Mouse (Mus musculus) fibroblast of lung, adult 2 months (primary cell): ENCODE data around the gene Tgm3.

Experiments used
- DNase-seq: peaks from one replicate; pipeline ENCODE4 v3.0.0-alpha.2; 2011; ENCODE audit warnings: low read depth

The Tgm3 gene

GRCm38 (mm10) chr2:130012026-130012425 lies at the start of gene Tgm3:
TSS of gene Tgm3 (plus strand) at chr2:130012349.
- no peak for DNase-seq

- no peak for DNase-seq
These were observed 31.5 kb upstream of the Tgm3 start for GRCm38 (mm10) chr2:129980608-129981007.

- DNase-seq, result no peak
These were observed 24.6 kb upstream of the Tgm3 start for GRCm38 (mm10) chr2:129987527-129988045.

- DNase-seq, result no peak
These were observed 22.5 kb upstream of the Tgm3 start for GRCm38 (mm10) chr2:129989646-129990045.

- no peak for DNase-seq
These were observed 17.7 kb upstream of the Tgm3 start for GRCm38 (mm10) chr2:129994468-129994867.

- no peak for DNase-seq
These were observed 13.7 kb upstream of the Tgm3 start for GRCm38 (mm10) chr2:129998476-129998875.

GRCm38 (mm10) chr2:129999296-129999695 lies 12.9 kb upstream of the Tgm3 start:
- DNase-seq, result no peak

GRCm38 (mm10) chr2:130000601-130001000 lies 11.5 kb upstream of the Tgm3 start:
- no peak for DNase-seq

GRCm38 (mm10) chr2:130004046-130004445 lies 8.1 kb upstream of the Tgm3 start:
- no peak for DNase-seq

GRCm38 (mm10) chr2:130009371-130009770 lies 2.8 kb upstream of the Tgm3 start:
- no peak for DNase-seq

GRCm38 (mm10) chr2:130013646-130014045 lies 1.5 kb downstream of the Tgm3 start:
- DNase-seq, result no peak

- DNase-seq, result no peak
These were observed 3.0 kb downstream of the Tgm3 start for GRCm38 (mm10) chr2:130015196-130015595.

- DNase-seq, result no peak
These were observed 5.9 kb downstream of the Tgm3 start for GRCm38 (mm10) chr2:130018084-130018483.

GRCm38 (mm10) chr2:130027890-130028289 lies 15.7 kb downstream of the Tgm3 start:
- DNase-seq, result no peak

GRCm38 (mm10) chr2:130029826-130030225 lies 17.7 kb downstream of the Tgm3 start:
- DNase-seq, result no peak

- DNase-seq, result no peak
These were observed 20.5 kb downstream of the Tgm3 start for GRCm38 (mm10) chr2:130032661-130033060.

GRCm38 (mm10) chr2:130036846-130037245 lies 24.7 kb downstream of the Tgm3 start:
- DNase-seq, result no peak

- DNase-seq, result no peak
These were observed 26.8 kb downstream of the Tgm3 start for GRCm38 (mm10) chr2:130038971-130039370.

- DNase-seq, result no peak
These were observed 28.2 kb downstream of the Tgm3 start for GRCm38 (mm10) chr2:130040190-130040886.

- DNase-seq, result no peak
These were observed 31.7 kb downstream of the Tgm3 start for GRCm38 (mm10) chr2:130043835-130044234.

GRCm38 (mm10) chr2:130047923-130048440 lies 35.8 kb downstream of the Tgm3 start:
- DNase-seq, result no peak

- no peak for DNase-seq
These were observed 36.6 kb downstream of the Tgm3 start for GRCm38 (mm10) chr2:130048792-130049191.

- DNase-seq, result peak; percentile 7
These were observed 46.0 kb downstream of the Tgm3 start for GRCm38 (mm10) chr2:130058149-130058548.

- DNase-seq, result peak; percentile 8
These were observed 56.1 kb downstream of the Tgm3 start for GRCm38 (mm10) chr2:130068228-130068627.
